ENCODE assay signal across 26 mouse cellular contexts in genomic region chr2:159557567-159557966, GRCm38 (mm10).
"Had no signal": no experiment of that assay in that cellular context is flagged by ENCODE, and none has a peak within 500 bp of the region (broad histone marks: within the 10 kb centered on the region; RNA-seq: fewer than 3 reads in every experiment).

No protein-coding gene starts in this region.

- H3K36me3 ChIP-seq: heart, embryonic 13.5 days; heart, embryonic 15.5 days; hindbrain, embryonic 13.5 days; hindbrain, embryonic 15.5 days; kidney, embryonic 15.5 days; limb, embryonic 12.5 days; liver, embryonic 13.5 days; liver, embryonic 15.5 days had no signal

- H3K9ac ChIP-seq: heart, embryonic 13.5 days; heart, embryonic 15.5 days; hindbrain, embryonic 13.5 days; hindbrain, embryonic 15.5 days; kidney, embryonic 15.5 days; limb, embryonic 12.5 days; liver, embryonic 13.5 days; liver, embryonic 15.5 days had no signal

- DNase-seq: gastrocnemius, adult 2 months; gastrocnemius, postnatal 10 days; gastrocnemius, postnatal 25 days; heart, adult 2 months; heart, postnatal 14 days; heart, postnatal 36 days; kidney, adult 11 months; kidney, adult 2 months; kidney, adult 9 months; kidney, postnatal 25 days; kidney, postnatal 4 days; liver; liver, embryonic 13.5 days had no signal

- H3K27me3 ChIP-seq: heart, embryonic 13.5 days; heart, embryonic 15.5 days; hindbrain, embryonic 13.5 days; hindbrain, embryonic 15.5 days; kidney, embryonic 15.5 days; limb, embryonic 12.5 days; liver, embryonic 13.5 days; liver, embryonic 15.5 days had no signal

- H3K27ac ChIP-seq: gastrocnemius, adult 2 months; heart, adult 2 months; heart, embryonic 13.5 days; heart, embryonic 15.5 days; hindbrain, embryonic 13.5 days; hindbrain, embryonic 15.5 days; hindbrain, postnatal 0 days; kidney, embryonic 15.5 days; kidney, postnatal 0 days; layer of hippocampus, adult 2 months; left cerebral cortex, adult 2 months; limb, embryonic 12.5 days; liver, embryonic 13.5 days; liver, embryonic 15.5 days had no signal

- H3K4me1 ChIP-seq: heart, embryonic 13.5 days; heart, embryonic 15.5 days; hindbrain, embryonic 13.5 days; hindbrain, embryonic 15.5 days; kidney, embryonic 15.5 days; limb, embryonic 12.5 days; liver, embryonic 13.5 days; liver, embryonic 15.5 days had no signal

- ATAC-seq: hindbrain, postnatal 0 days; intestine, embryonic 16.5 days had no signal

- H3K4me3 ChIP-seq: gastrocnemius, adult 2 months; heart, adult 2 months; heart, embryonic 13.5 days; heart, embryonic 15.5 days; hindbrain, embryonic 13.5 days; hindbrain, embryonic 15.5 days; kidney, embryonic 15.5 days; layer of hippocampus, adult 2 months; left cerebral cortex, adult 2 months; limb, embryonic 12.5 days; liver, embryonic 13.5 days; liver, embryonic 15.5 days had no signal

- H3K4me2 ChIP-seq: heart, embryonic 11.5 days; heart, embryonic 13.5 days; heart, embryonic 15.5 days; hindbrain, embryonic 13.5 days; hindbrain, embryonic 15.5 days; kidney, embryonic 15.5 days; limb, embryonic 12.5 days; liver, embryonic 13.5 days; liver, embryonic 15.5 days had no signal

- H3K9me3 ChIP-seq: heart, embryonic 13.5 days; heart, embryonic 15.5 days; hindbrain, embryonic 13.5 days; hindbrain, embryonic 15.5 days; kidney, embryonic 15.5 days; limb, embryonic 12.5 days; liver, embryonic 13.5 days; liver, embryonic 15.5 days had no signal
